Mouse (Mus musculus) monocyte, adult 5-6 weeks (primary cell): Measurements from ENCODE around the gene Scn1b. TPM values are rescaled to one million over a fixed set of nuclear protein-coding genes. Genes with fewer than 3 reads are reported as not detected.

ENCODE experiments used
- ATAC-seq: fragments of 153-309, 156-312 bp; replicated peaks from 2 replicates; pipeline ENCODE4 v1.8.0; 2017; ENCODE audit warnings: mild to moderate bottlenecking; ENCODE audit not compliant: low TSS enrichment, insufficient number of reproducible peaks, severe bottlenecking, poor library complexity, low FRiP score
- total RNA-seq: library from RNA; stranded (forward); fragments of 200-1000, 200-491, 200-594 nt; gene quantifications from 3 replicates; pipeline ENCODE4 v1.2.3, GENCODE M21; 2017

Gene Scn1b
- total RNA-seq, 1 experiment from 2014 or later, result 3.0 TPM

- ATAC-seq, result no peak
Observed at GRCm38 (mm10) chr7:31098697-31099611, 27.8 kb downstream of the Scn1b start.

DNA sequence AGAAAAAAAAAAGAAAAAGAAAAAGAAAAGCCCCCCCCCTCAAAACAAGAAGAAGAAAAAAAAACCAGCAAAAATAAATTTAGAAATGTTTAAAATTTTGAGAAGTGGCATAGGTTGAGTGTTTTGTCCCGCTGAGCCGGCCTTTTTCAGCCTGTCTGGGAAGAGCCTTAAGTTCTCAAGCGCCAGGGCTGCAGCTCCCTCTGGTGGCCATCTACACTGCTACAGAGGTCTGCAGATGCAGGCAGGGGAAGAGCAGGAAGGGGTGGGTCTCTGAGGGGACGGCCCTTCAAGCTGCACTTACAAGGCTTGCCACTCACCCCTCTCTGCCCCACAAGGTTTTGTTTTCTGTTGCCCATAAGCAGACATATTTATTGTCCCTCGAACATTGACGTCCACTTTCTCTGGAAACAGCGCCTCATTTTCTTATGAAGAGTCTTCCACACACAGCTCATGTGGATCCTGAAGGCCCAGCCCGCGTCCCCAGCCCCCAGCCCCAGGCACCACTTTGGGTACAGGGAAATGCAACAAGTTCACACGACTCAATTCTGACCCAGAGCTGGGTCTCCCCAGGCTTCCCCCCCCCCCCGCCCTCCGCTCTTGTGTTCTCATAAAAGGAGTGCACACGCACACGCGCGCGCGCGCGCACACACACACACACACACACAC is 29.1 kb downstream of the Scn1b start:
- peak; percentile 88 for ATAC-seq

DNA sequence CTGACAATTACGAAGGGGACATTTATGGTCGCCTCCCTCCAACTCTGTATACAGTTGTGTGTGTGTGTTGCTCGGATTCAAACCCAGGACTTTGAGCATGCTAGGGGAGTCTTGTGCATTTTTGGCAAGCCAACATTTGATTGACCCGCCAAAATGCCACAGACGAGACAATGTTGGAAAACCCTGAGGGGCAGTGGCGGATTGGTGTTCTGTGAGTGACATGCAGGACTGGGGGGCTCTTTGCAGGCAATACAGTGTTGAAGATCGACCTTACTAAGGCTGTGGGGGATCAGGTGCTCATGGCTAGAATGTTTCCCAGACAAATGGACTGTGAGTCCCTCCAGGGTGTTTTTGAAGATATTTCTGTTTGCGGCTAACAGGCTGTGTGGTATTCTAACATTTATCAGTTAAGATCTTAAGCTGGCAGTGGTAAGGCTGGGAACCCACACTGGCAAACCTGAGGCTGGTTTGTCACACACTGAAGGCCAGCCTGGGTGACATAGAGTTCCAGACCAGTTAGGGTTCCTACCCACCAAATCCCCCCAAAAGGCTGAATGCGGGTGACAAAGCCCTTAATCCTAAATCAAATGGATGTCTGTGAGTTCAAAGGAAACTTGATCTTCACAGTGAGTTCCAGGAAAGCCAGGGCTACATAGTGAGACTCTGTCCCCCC is 29.8 kb downstream of the Scn1b start:
- ATAC-seq, result no peak

DNA sequence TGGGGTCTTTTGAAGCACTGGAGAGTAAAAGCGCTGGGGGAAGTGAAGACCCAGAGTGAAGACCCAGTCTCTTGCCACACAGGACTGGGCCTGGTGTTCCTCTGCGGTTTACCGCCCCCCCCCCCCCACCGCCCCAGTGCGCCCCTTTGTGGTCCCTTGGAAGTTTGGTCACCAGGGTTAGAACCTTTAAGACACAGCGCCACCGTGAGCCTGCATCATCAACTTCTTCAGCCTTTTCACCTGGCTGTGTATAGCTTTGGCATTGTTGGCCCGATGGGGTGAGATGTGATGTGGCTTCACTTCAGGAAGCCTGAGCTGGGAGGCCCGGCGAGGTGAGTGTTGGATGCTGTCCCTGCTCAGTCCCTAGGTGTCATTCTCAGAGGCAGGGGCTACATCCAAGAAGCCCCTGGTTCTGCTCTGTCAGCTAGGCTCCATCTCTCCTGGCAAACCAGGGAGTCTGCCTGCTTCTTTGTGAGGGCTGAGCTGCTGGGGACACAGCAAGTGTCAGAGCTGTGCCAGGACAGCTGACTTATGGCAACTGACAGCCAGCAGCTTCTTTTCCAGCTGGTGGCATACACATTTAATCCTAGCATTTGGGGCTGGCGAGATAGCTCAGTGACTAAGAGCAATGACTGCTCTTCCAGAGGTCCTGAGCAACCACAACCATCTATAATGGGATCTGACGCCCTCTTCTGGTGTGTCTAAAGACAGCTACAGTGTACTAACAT is 31.9 kb downstream of the Scn1b start:
- ATAC-seq, result no peak

DNA sequence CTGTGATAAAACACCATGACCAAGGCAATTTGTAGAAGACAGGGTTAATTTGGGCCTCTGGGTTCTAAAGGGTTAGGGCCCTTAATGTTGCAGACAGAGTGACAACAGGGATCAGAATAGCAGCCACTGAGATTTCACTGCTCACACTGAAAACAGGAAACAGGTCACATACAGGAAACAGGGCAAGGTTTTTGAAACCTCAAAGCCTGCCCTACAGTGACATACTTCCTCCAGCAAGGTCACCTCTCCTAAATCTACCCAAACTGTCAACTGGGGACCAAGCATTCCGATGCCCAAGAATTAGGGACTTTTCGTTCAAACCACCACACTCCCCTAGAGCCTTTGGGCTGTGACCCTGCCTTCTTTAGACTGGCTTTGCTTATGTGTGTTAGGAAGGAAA is 37.1 kb downstream of the Scn1b start:
- peak; percentile 79 for ATAC-seq

GRCm38 (mm10) chr7:31088206-31088605 is 38.6 kb downstream of the Scn1b start:
- no peak for ATAC-seq

- no peak for ATAC-seq
Observed at GRCm38 (mm10) chr7:31087262-31087661, 39.5 kb downstream of the Scn1b start.

- ATAC-seq, result peak; percentile 57
Observed at GRCm38 (mm10) chr7:31086175-31086755, 40.5 kb downstream of the Scn1b start.

DNA sequence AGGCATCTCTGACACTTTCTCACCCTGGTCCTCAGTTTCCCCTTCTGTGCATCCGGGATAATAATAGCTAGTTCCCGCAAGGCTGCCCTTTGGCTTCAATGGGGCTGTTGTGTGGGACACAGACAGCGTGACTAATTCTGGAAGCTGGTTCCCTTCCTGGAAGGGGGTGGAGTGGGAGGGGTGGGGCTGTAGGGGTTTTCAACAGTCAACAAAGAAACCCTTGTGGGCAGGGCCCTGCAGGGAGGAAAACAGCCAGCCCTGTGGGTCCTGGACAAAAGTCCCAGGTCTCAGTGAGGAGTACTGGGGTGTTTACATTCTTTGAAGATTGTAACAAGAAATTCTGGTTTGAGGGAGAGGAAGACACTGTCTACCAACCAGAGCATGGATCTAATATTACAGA is 41.6 kb downstream of the Scn1b start:
- no peak for ATAC-seq

- ATAC-seq, result no peak
Observed at GRCm38 (mm10) chr7:31084140-31084539, 42.7 kb downstream of the Scn1b start.

DNA sequence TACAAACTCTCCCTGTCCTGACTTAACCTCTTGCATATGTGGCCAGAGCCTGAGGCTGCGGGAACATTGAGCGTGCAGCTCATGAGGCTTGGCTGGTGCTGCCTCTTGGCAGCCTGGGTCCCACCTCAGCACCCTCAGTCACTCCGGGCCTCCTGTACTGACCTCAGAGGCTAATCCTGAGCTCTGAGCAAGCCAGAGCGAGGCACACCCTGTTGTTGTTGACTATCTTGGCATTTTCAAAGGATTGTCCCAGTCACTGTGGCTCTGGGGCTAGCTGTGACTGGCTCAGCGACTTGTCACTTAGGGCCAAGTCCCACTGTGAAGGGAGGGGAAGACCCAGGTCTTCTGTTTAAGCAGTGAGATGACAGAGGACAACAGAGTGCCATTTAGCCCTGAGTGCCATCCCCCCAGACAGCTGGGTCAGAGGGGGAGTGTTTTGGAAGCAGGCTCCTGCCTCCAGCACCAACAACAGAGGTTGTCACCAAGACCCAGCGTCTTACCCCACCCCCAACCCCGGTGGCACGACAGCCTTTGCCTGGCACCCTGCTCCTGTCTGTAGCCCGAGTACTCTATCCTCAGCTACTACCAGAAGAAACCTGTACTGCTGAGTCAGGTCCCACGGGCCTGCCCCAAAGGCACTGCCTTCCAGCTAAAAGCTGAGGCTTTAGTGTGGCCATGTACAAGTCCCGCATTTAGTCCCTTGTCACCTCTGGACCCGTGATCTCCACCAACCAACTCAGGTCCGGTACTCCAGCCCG is 43.8 kb downstream of the Scn1b start:
- no peak for ATAC-seq

DNA sequence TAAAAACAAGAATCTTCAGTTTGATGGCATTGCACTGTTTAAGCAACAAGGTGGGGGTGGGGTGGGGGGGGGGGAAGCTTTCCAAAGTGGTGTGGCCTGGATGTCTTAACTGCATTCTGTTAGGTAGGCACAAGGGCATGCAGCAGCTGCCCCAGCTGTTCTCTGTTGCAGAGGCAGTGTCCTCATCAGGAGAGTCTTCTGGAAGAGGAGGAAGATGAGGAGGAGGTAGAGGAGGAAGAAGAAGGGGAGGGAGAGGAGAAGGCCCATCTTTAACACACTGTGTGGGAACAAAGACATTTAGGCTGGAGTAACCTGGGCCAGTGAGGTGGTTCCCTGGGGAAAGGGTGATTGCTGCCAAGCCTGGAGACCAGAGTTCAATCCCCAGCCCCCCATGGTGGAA is 44.7 kb downstream of the Scn1b start:
- ATAC-seq, result no peak

- ATAC-seq, result no peak
Observed at GRCm38 (mm10) chr7:31081106-31081505, 45.7 kb downstream of the Scn1b start.

DNA sequence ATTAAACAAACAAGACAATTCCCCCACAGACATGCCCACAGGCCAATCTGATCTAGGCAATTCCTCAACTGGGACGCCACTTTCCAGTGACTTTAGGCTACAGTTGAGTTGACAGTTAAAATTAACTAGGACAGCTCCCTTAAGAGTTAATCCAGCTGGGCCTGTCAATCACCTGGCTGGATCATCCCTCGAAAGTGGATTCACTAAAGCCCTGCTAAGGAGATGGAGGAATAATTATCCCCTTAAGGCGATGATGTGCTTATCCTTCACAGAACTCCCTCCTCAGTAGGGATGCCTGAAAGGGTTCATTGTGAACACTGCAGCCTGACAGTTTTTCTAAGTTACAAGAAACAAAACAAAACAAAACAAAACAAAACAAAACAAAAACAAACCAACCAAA is 46.2 kb downstream of the Scn1b start:
- ATAC-seq, result no peak

- ATAC-seq, result no peak
Observed at GRCm38 (mm10) chr7:31079670-31080069, 47.1 kb downstream of the Scn1b start.

DNA sequence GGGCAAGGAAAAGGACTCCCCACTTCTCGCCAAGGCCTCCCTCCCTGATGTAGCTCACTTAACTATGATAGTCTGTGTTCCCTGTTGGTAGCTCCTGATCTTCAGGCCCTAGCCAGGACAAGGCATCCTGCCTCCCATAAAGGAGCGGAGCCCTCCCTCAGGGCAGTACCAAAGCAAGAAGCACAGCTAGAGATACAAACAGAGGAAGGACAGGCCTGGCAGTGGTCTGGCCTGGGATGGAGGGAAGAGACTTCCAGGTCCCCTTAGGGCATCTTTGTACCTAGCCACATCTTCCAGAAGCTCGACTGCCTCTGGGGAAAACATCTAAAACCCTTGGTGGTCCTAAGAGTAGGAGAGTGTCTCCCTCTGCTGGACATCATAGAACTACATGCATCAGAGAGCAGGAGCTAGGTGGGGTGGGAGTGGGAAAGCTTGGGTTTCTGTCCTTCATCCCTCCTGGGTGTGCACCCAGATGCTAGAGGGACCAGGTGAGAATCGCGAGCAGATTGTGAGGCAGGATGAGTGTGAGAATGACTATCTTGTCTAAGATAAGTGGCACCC is 48.8 kb downstream of the Scn1b start:
- ATAC-seq, result peak; percentile 61

DNA sequence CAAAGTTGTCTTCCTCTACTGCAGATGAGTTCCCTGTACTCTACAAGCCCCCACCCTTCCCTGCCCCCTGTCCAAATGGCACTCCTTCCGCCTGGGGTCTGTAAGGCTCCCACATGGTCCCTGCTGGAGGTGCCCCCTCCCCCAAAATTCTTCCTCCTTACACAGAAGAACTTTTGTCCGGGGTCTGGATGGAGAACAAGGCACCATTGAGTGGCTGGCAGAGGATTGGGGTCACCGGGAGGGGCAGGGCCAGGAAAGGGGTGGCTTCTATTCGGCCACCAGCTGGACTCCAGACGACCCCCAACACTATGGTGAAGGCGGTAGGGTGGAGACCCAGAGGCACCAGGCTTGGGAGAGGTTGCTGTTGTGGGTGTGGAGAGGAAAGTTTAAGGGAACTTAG is 49.3 kb downstream of the Scn1b start:
- ATAC-seq, result no peak

GRCm38 (mm10) chr7:31076492-31076891 is 50.3 kb downstream of the Scn1b start, which contains the start of gene Fxyd3:
Fxyd3 (minus strand) TSS chr7:31076704.
- ATAC-seq, result no peak
